In genomic region chr9:72339119-72339518, GRCm38 (mm10) we compare ENCODE assay signal across 20 mouse cellular contexts.
"Had no signal": no experiment of that assay in that cellular context is flagged by ENCODE, and none has a peak within 500 bp of the region (broad histone marks: within the 10 kb centered on the region; RNA-seq: fewer than 3 reads in every experiment).

No protein-coding gene starts in this region.

- H3K4me1 ChIP-seq: kidney, embryonic 15.5 days; midbrain, embryonic 12.5 days; midbrain, embryonic 15.5 days; neural tube, embryonic 12.5 days; neural tube, embryonic 15.5 days had no signal

- H3K4me2 ChIP-seq: kidney, embryonic 15.5 days; liver, embryonic 13.5 days; midbrain, embryonic 12.5 days; midbrain, embryonic 15.5 days; neural tube, embryonic 12.5 days; neural tube, embryonic 15.5 days had no signal

- H3K9me3 ChIP-seq: kidney, embryonic 15.5 days; liver, embryonic 13.5 days; midbrain, embryonic 12.5 days; midbrain, embryonic 15.5 days; neural tube, embryonic 12.5 days; neural tube, embryonic 15.5 days had no signal

- H3K9ac ChIP-seq: kidney, embryonic 15.5 days; liver, embryonic 13.5 days; midbrain, embryonic 12.5 days; midbrain, embryonic 15.5 days; neural tube, embryonic 12.5 days; neural tube, embryonic 15.5 days had no signal

- H3K27me3 ChIP-seq: kidney, embryonic 15.5 days; liver, embryonic 13.5 days; midbrain, embryonic 12.5 days; midbrain, embryonic 15.5 days; neural tube, embryonic 12.5 days; neural tube, embryonic 15.5 days had no signal

- H3K4me3 ChIP-seq: kidney, embryonic 15.5 days; left cerebral cortex, adult 2 months; liver, embryonic 13.5 days; midbrain, embryonic 12.5 days; midbrain, embryonic 15.5 days; neural tube, embryonic 12.5 days; neural tube, embryonic 15.5 days had no signal

- ATAC-seq: midbrain, embryonic 15.5 days had no signal

- DNase-seq: kidney, postnatal 10 days; kidney, postnatal 36 days; layer of hippocampus, postnatal 36 days; liver, embryonic 13.5 days; lung, adult 2 months; lung, postnatal 14 days; lung, postnatal 4 days; right cerebral cortex, adult 18-20 months; right cerebral cortex, postnatal 14 days; right cerebral cortex, postnatal 4 days; thymus, adult 2 months; thymus, postnatal 14 days; thymus, postnatal 4 days had no signal

- H3K27ac ChIP-seq: kidney, embryonic 15.5 days; left cerebral cortex, adult 2 months; liver, embryonic 13.5 days; midbrain, embryonic 12.5 days; midbrain, embryonic 15.5 days; neural tube, embryonic 12.5 days; neural tube, embryonic 15.5 days; stomach, postnatal 0 days had no signal
